Mouse (Mus musculus): ENCODE results near the gene Stx2.

GRCm38 (mm10) chr5:129051910-129052309 lies 43.5 kb upstream of the Stx2 start:
- TF ChIP-seq CTCF (IDR thresholded peaks at IDR 0.05; ENCODE audit: low read depth) (no peak), EP300 (IDR thresholded peaks at IDR 0.05; ENCODE audit: low read depth) (no peak)
